ENCODE assay signal across 11 mouse cellular contexts in the genomic region with DNA sequence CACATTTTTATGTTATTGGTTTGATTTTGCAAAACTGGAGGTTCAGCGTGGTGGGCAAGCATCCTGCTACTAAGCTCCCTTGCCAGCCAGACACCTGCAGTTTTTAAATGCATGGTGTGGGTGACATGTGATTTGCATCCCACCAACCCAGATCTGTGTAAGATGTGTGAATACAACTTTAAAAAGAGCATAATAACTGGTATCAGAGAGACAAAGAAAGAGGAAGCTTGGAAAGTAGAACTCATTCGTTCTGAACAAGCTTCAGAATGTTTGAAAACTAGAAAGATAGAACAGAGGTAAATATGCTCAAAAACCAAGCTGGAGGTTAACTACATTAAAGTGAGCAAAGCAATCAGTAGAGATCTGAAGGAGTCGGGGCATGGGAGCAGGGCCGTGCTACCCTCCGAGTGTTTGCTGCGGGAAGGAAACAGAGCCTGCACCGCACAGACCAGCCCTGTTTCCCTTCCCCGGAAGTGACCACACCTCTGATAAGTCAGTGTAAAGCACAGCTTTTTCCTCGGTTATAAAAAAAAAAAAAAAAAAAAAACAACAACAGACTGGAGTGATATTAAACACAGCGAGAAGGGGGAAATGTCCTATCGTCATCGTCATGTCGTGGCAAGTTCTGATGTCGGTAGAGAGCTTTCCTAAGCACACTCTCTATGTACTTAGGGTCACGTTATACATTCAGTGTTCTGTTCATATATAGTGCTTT.
A peak's percentile ranks its signal among the peaks of the same experiment; 100 is the strongest.
DNase-seq lines count a peak whose midpoint lies in the region; ATAC-seq and TF ChIP-seq lines count a peak whose summit lies in the region.
"Had no signal": no experiment of that assay in that cellular context is flagged by ENCODE, and none has a peak within 500 bp of the region (broad histone marks: within the 10 kb centered on the region; RNA-seq: fewer than 3 reads in every experiment).

No protein-coding gene starts in this region.

- no peak for TF ChIP-seq POLR2A in lung, adult 2 months (IDR thresholded peaks at IDR 0.05; ENCODE audit: borderline replicate concordance, extremely low read depth, low read depth, low read length)
- no peak for TF ChIP-seq POLR2A in bone marrow, adult 2 months (IDR thresholded peaks at IDR 0.05; ENCODE audit: borderline replicate concordance, control insufficient read depth, low read depth, low read length)
- no peak for TF ChIP-seq POLR2A in cerebellum, adult 2 months (IDR thresholded peaks at IDR 0.05; ENCODE audit: borderline replicate concordance, insufficient read depth, low read length)

- TF ChIP-seq CTCF in lung, embryonic 14.5 days (IDR thresholded peaks at IDR 0.05; ENCODE audit: low read depth): no peak
- TF ChIP-seq CTCF in lung, adult 2 months (IDR thresholded peaks at IDR 0.05; ENCODE audit: insufficient read depth, low read length): no peak
- no peak for TF ChIP-seq CTCF in bone marrow, adult 2 months (IDR thresholded peaks at IDR 0.05; ENCODE audit: control insufficient read depth, insufficient read depth, low read length)
- TF ChIP-seq CTCF in cerebellum, adult 2 months (IDR thresholded peaks at IDR 0.05; ENCODE audit: borderline replicate concordance, insufficient read depth, low read depth, low read length): no peak

- no peak overlapping the region for H3K4me3 ChIP-seq in lung, embryonic 14.5 days (ENCODE audit: low read depth, low read length)
- H3K4me3 ChIP-seq in lung, adult 2 months (replicated peaks; ENCODE audit: extremely low read depth, low read depth, low read length): no peak overlapping the region
- H3K4me3 ChIP-seq in bone marrow, adult 2 months (replicated peaks; ENCODE audit: control insufficient read depth, low read depth, low read length): peak overlapping the region; percentile 60
- H3K4me3 ChIP-seq in stomach, embryonic 16.5 days (replicated peaks; ENCODE audit: low read length): no peak overlapping the region
- H3K4me3 ChIP-seq in hindbrain, embryonic 11.5 days (ENCODE audit: low read depth, low read length): no peak overlapping the region
- H3K4me3 ChIP-seq in midbrain, embryonic 14.5 days (replicated peaks; ENCODE audit: low read depth, low read length): no peak overlapping the region
- H3K4me3 ChIP-seq in cerebellum, adult 2 months (replicated peaks; ENCODE audit: insufficient read depth, low read depth, low read length): no peak overlapping the region
- H3K4me3 ChIP-seq: intestine, embryonic 15.5 days had no signal

- no peak overlapping the region for H3K27ac ChIP-seq in lung, embryonic 14.5 days (ENCODE audit: low read depth)
- peak overlapping the region; percentile 57; the same call in 1 of the 2 replicates for H3K27ac ChIP-seq in bone marrow, adult 2 months (ENCODE audit: control insufficient read depth, insufficient read depth, low read depth, low read length, poor library complexity)
- H3K27ac ChIP-seq in stomach, embryonic 16.5 days (ENCODE audit: low read length): no peak overlapping the region
- H3K27ac ChIP-seq in hindbrain, embryonic 11.5 days (ENCODE audit: low read depth, low read length): no peak overlapping the region
- H3K27ac ChIP-seq in midbrain, embryonic 14.5 days (replicated peaks; ENCODE audit: low read depth, low read length): no peak overlapping the region
- H3K27ac ChIP-seq in cerebellum, adult 2 months (ENCODE audit: insufficient read depth, low read length): no peak overlapping the region
- H3K27ac ChIP-seq: intestine, embryonic 15.5 days had no signal

- DNase-seq in lung, embryonic 14.5 days: peak; percentile 8
- no peak for DNase-seq in lung, adult 2 months
- peak; percentile 20 for DNase-seq in lung, postnatal 10 days
- no peak for DNase-seq in hindbrain, embryonic 11.5 days (ENCODE audit: low spot score)
- DNase-seq in midbrain, embryonic 14.5 days: no peak
- DNase-seq in cerebellum, adult 2 months: no peak
- DNase-seq: adrenal gland, adult 8-10 months; cerebellum, adult 9-10 months had no signal

- no peaks in the 10 kb centered on the region for H3K36me3 ChIP-seq in lung, embryonic 14.5 days (ENCODE audit: insufficient read depth)
- H3K36me3 ChIP-seq in stomach, embryonic 16.5 days (ENCODE audit: control insufficient read depth, insufficient read depth, low read length): no peaks in the 10 kb centered on the region
- H3K36me3 ChIP-seq in hindbrain, embryonic 11.5 days (ENCODE audit: control insufficient read depth, insufficient read depth, low read length): no peaks in the 10 kb centered on the region
- no peaks in the 10 kb centered on the region for H3K36me3 ChIP-seq in midbrain, embryonic 14.5 days (ENCODE audit: control insufficient read depth, insufficient read depth, low read length)
- H3K36me3 ChIP-seq: intestine, embryonic 15.5 days had no signal

- H3K4me1 ChIP-seq in lung, embryonic 14.5 days (ENCODE audit: insufficient read depth): no peaks in the 10 kb centered on the region
- no peaks in the 10 kb centered on the region; the same call in 1 of the 2 replicates for H3K4me1 ChIP-seq in lung, adult 2 months (ENCODE audit: control insufficient read depth, insufficient read depth, low read length)
- no peaks in the 10 kb centered on the region; the same call in 1 of the 2 replicates for H3K4me1 ChIP-seq in bone marrow, adult 2 months (ENCODE audit: control insufficient read depth, insufficient read depth, low read length)
- no peaks in the 10 kb centered on the region for H3K4me1 ChIP-seq in stomach, embryonic 16.5 days (ENCODE audit: control insufficient read depth, insufficient read depth, low read length)
- H3K4me1 ChIP-seq in hindbrain, embryonic 11.5 days (replicated peaks; ENCODE audit: control insufficient read depth, insufficient read depth, low read length): no peaks in the 10 kb centered on the region
- no peaks in the 10 kb centered on the region for H3K4me1 ChIP-seq in midbrain, embryonic 14.5 days (ENCODE audit: control insufficient read depth, insufficient read depth, low read length)
- H3K4me1 ChIP-seq in cerebellum, adult 2 months (ENCODE audit: control insufficient read depth, insufficient read depth, low read length): no peaks in the 10 kb centered on the region
- H3K4me1 ChIP-seq: intestine, embryonic 15.5 days had no signal

- no peak overlapping the region for H3K4me2 ChIP-seq in lung, embryonic 14.5 days
- peak overlapping the region; percentile 28; the same call in 1 of the 2 replicates for H3K4me2 ChIP-seq in stomach, embryonic 16.5 days (ENCODE audit: low read depth, low read length)
- H3K4me2 ChIP-seq in hindbrain, embryonic 11.5 days (replicated peaks; ENCODE audit: low read depth, low read length): no peak overlapping the region
- H3K4me2 ChIP-seq in midbrain, embryonic 14.5 days (ENCODE audit: low read length): no peak overlapping the region
- H3K4me2 ChIP-seq: intestine, embryonic 15.5 days had no signal

- WGBS in lung, embryonic 14.5 days: 59% methylated on average over 15 of the region's 15 CpGs
- whole genome bisulfite sequencing in lung, adult 2 months: 32% methylated on average over 15 of the region's 15 CpGs
- 4% methylated on average over 15 of the region's 15 CpGs for WGBS in bone marrow, adult 2 months
- 50% methylated on average over 15 of the region's 15 CpGs for WGBS in stomach, embryonic 16.5 days
- 85% methylated on average over 15 of the region's 15 CpGs for WGBS in hindbrain, embryonic 11.5 days
- 88% methylated on average over 15 of the region's 15 CpGs for WGBS in midbrain, embryonic 14.5 days
- 90% methylated on average over 15 of the region's 15 CpGs for WGBS in cerebellum, adult 2 months

- no peaks in the 10 kb centered on the region for H3K27me3 ChIP-seq in lung, embryonic 14.5 days (ENCODE audit: insufficient read depth, low read length)
- H3K27me3 ChIP-seq in stomach, embryonic 16.5 days (ENCODE audit: control insufficient read depth, insufficient read depth, low read length): no peaks in the 10 kb centered on the region
- H3K27me3 ChIP-seq in hindbrain, embryonic 11.5 days (ENCODE audit: control insufficient read depth, insufficient read depth, low read length): no peaks in the 10 kb centered on the region
- no peaks in the 10 kb centered on the region for H3K27me3 ChIP-seq in midbrain, embryonic 14.5 days (ENCODE audit: control insufficient read depth, insufficient read depth, low read length)
- no peaks in the 10 kb centered on the region for H3K27me3 ChIP-seq in cerebellum, adult 2 months (ENCODE audit: control insufficient read depth, insufficient read depth, low read length)
- H3K27me3 ChIP-seq: intestine, embryonic 15.5 days had no signal

- no peak overlapping the region for H3K9ac ChIP-seq in lung, embryonic 14.5 days
- no peak overlapping the region for H3K9ac ChIP-seq in stomach, embryonic 16.5 days (ENCODE audit: low read length)
- no peak overlapping the region for H3K9ac ChIP-seq in hindbrain, embryonic 11.5 days (ENCODE audit: low read depth, low read length)
- no peak overlapping the region for H3K9ac ChIP-seq in midbrain, embryonic 14.5 days (replicated peaks; ENCODE audit: low read length)
- H3K9ac ChIP-seq: intestine, embryonic 15.5 days had no signal

- ATAC-seq in lung, embryonic 14.5 days (ENCODE audit: insufficient read depth): no peak
- ATAC-seq in stomach, embryonic 16.5 days (ENCODE audit: insufficient read depth, low FRiP score): no peak
- ATAC-seq in hindbrain, embryonic 11.5 days (ENCODE audit: low FRiP score): no peak
- no peak for ATAC-seq in midbrain, embryonic 14.5 days (ENCODE audit: low FRiP score, low TSS enrichment)
- ATAC-seq: intestine, embryonic 15.5 days had no signal

- H3K9me3 ChIP-seq in lung, embryonic 14.5 days (ENCODE audit: low read depth, low read length): no peaks in the 10 kb centered on the region
- no peaks in the 10 kb centered on the region for H3K9me3 ChIP-seq in stomach, embryonic 16.5 days (replicated peaks; ENCODE audit: control insufficient read depth, low read length)
- no peaks in the 10 kb centered on the region for H3K9me3 ChIP-seq in hindbrain, embryonic 11.5 days (ENCODE audit: control insufficient read depth, low read length)
- no peaks in the 10 kb centered on the region for H3K9me3 ChIP-seq in midbrain, embryonic 14.5 days (ENCODE audit: control insufficient read depth, low read length)
- H3K9me3 ChIP-seq: intestine, embryonic 15.5 days had no signal

Comparison
In these comparisons a context has a peak if more than half of its experiments do, and no peak if none do; other contexts are left out.
1. DNase-seq: peak in lung, embryonic 14.5 days (single experiment) and lung, postnatal 10 days (single experiment); none in lung, adult 2 months (single experiment), hindbrain, embryonic 11.5 days (single experiment), midbrain, embryonic 14.5 days (single experiment) and cerebellum, adult 2 months (0 of 2).